Mouse (Mus musculus): ENCODE data around the gene Zfp472.
"Not testable (repeated sequence)": the region's sequence is repeated elsewhere in the genome, so short reads cannot be mapped to it uniquely, and the experiment has no call there.

Gene Zfp472

GRCm38 (mm10) chr17:33020434-33020833 is 54.8 kb downstream of the Zfp472 start:
- DNase-seq: not testable (repeated sequence)
